Mouse (Mus musculus): ENCODE measurements around the gene Angptl2. TPM values are rescaled to one million over a fixed set of nuclear protein-coding genes. Genes with fewer than 3 reads are reported as not detected.

The Angptl2 gene
- polyA plus RNA-seq, 1 experiment from 2014 or later = 37.3 TPM

GRCm38 (mm10) chr2:33220674-33221338 is 4.9 kb downstream of the Angptl2 start:
- no peak for DNase-seq (ENCODE audit: low spot score)
- Histone ChIP-seq H3K4me3 (ENCODE audit: low read depth, low read length) (no peak overlapping the region), H3K9ac (ENCODE audit: low read length) (no peak overlapping the region), H3K4me2 (replicated peaks; ENCODE audit: low read depth) (no peak overlapping the region), H3K27ac (replicated peaks) (no peak overlapping the region), H3K36me3 (ENCODE audit: control insufficient read depth, insufficient read depth, low read length) (0 out of 2 replicates have a peak, but pooled peaks cover 3% of the 10 kb centered on the region), H3K9me3 (ENCODE audit: control insufficient read depth, low read length) (no peaks in the 10 kb centered on the region), H3K4me1 (replicated peaks; ENCODE audit: control insufficient read depth, insufficient read depth) (no peaks in the 10 kb centered on the region), H3K27me3 (ENCODE audit: control insufficient read depth, insufficient read depth, low read length) (no peaks in the 10 kb centered on the region)
- no peak for TF ChIP-seq EP300 (optimal IDR thresholded peaks at IDR 0.05)
- no peak for ATAC-seq (ENCODE audit: low FRiP score, low TSS enrichment)
- 89% methylated on average over 10 of the region's 10 CpGs for WGBS

GRCm38 (mm10) chr2:33221339-33221900 is 5.6 kb downstream of the Angptl2 start:
- H3K36me3 ChIP-seq (ENCODE audit: control insufficient read depth, insufficient read depth, low read length) = 0 out of 2 replicates have a peak, but pooled peaks cover 3% of the 10 kb centered on the region
- H3K27me3 ChIP-seq (ENCODE audit: control insufficient read depth, insufficient read depth, low read length) = no peaks in the 10 kb centered on the region
- DNase-seq (ENCODE audit: low spot score) (no peak), ATAC-seq (ENCODE audit: low FRiP score, low TSS enrichment) (no peak)
- H3K4me3 ChIP-seq (ENCODE audit: low read depth, low read length) = no peak overlapping the region
- H3K9me3 ChIP-seq (ENCODE audit: control insufficient read depth, low read length) = no peaks in the 10 kb centered on the region
- no peaks in the 10 kb centered on the region for H3K4me1 ChIP-seq (replicated peaks; ENCODE audit: control insufficient read depth, insufficient read depth)
- H3K4me2 ChIP-seq (replicated peaks; ENCODE audit: low read depth) = no peak overlapping the region
- H3K27ac ChIP-seq (replicated peaks) = no peak overlapping the region
- 86% methylated on average over 11 of the region's 11 CpGs for WGBS
- TF ChIP-seq CTCF (IDR thresholded peaks at IDR 0.05; ENCODE audit: low read depth) (no peak), EP300 (optimal IDR thresholded peaks at IDR 0.05) (no peak)
- H3K9ac ChIP-seq (ENCODE audit: low read length) = no peak overlapping the region

- Histone ChIP-seq H3K27me3 (ENCODE audit: control insufficient read depth, insufficient read depth, low read length) (no peaks in the 10 kb centered on the region), H3K4me3 (ENCODE audit: low read depth, low read length) (no peak overlapping the region), H3K27ac (replicated peaks) (no peak overlapping the region), H3K36me3 (ENCODE audit: control insufficient read depth, insufficient read depth, low read length) (0 out of 2 replicates have a peak, but pooled peaks cover 3% of the 10 kb centered on the region), H3K4me2 (replicated peaks; ENCODE audit: low read depth) (no peak overlapping the region), H3K9ac (ENCODE audit: low read length) (no peak overlapping the region), H3K9me3 (ENCODE audit: control insufficient read depth, low read length) (no peaks in the 10 kb centered on the region), H3K4me1 (replicated peaks; ENCODE audit: control insufficient read depth, insufficient read depth) (no peaks in the 10 kb centered on the region)
- ATAC-seq (ENCODE audit: low FRiP score, low TSS enrichment) = no peak
- no peak for DNase-seq (ENCODE audit: low spot score)
- 80% methylated on average over 6 of the region's 6 CpGs for WGBS
- TF ChIP-seq EP300 (optimal IDR thresholded peaks at IDR 0.05) = no peak
- TF ChIP-seq CTCF (IDR thresholded peaks at IDR 0.05; ENCODE audit: low read depth) = no peak
Observed at GRCm38 (mm10) chr2:33222480-33222879, 6.6 kb downstream of the Angptl2 start.

- 0 out of 2 replicates have a peak, but pooled peaks cover 3% of the 10 kb centered on the region for H3K36me3 ChIP-seq (ENCODE audit: control insufficient read depth, insufficient read depth, low read length)
- 52% methylated on average over 10 of the region's 10 CpGs for WGBS
- TF ChIP-seq EP300 (optimal IDR thresholded peaks at IDR 0.05) (no peak), CTCF (IDR thresholded peaks at IDR 0.05; ENCODE audit: low read depth) (no peak)
- H3K27ac ChIP-seq (replicated peaks) = no peak overlapping the region
- ATAC-seq (ENCODE audit: low FRiP score, low TSS enrichment) (no peak), DNase-seq (ENCODE audit: low spot score) (no peak)
- no peak overlapping the region for H3K9ac ChIP-seq (ENCODE audit: low read length)
- H3K4me1 ChIP-seq (replicated peaks; ENCODE audit: control insufficient read depth, insufficient read depth) = no peaks in the 10 kb centered on the region
- no peak overlapping the region for H3K4me2 ChIP-seq (replicated peaks; ENCODE audit: low read depth)
- H3K4me3 ChIP-seq (ENCODE audit: low read depth, low read length) = no peak overlapping the region
- H3K9me3 ChIP-seq (ENCODE audit: control insufficient read depth, low read length) = no peaks in the 10 kb centered on the region
- no peaks in the 10 kb centered on the region for H3K27me3 ChIP-seq (ENCODE audit: control insufficient read depth, insufficient read depth, low read length)
Observed at GRCm38 (mm10) chr2:33223656-33224358, 7.9 kb downstream of the Angptl2 start.

GRCm38 (mm10) chr2:33225921-33226320 is 10.1 kb downstream of the Angptl2 start:
- Histone ChIP-seq H3K36me3 (ENCODE audit: control insufficient read depth, insufficient read depth, low read length) (peaks cover 3% of the 10 kb centered on the region; the same call in 1 of the 2 replicates), H3K4me3 (ENCODE audit: low read depth, low read length) (no peak overlapping the region), H3K9me3 (ENCODE audit: control insufficient read depth, low read length) (no peaks in the 10 kb centered on the region), H3K27ac (replicated peaks) (no peak overlapping the region), H3K4me1 (replicated peaks; ENCODE audit: control insufficient read depth, insufficient read depth) (no peaks in the 10 kb centered on the region), H3K27me3 (ENCODE audit: control insufficient read depth, insufficient read depth, low read length) (no peaks in the 10 kb centered on the region), H3K4me2 (replicated peaks; ENCODE audit: low read depth) (no peak overlapping the region), H3K9ac (ENCODE audit: low read length) (no peak overlapping the region)
- 88% methylated on average over 7 of the region's 7 CpGs for WGBS
- TF ChIP-seq CTCF (IDR thresholded peaks at IDR 0.05; ENCODE audit: low read depth) (no peak), EP300 (optimal IDR thresholded peaks at IDR 0.05) (no peak)
- no peak for ATAC-seq (ENCODE audit: low FRiP score, low TSS enrichment)
- no peak for DNase-seq (ENCODE audit: low spot score)

GRCm38 (mm10) chr2:33228077-33228476 is 12.2 kb downstream of the Angptl2 start:
- no peak overlapping the region for H3K27ac ChIP-seq (replicated peaks)
- no peak overlapping the region for H3K4me2 ChIP-seq (replicated peaks; ENCODE audit: low read depth)
- no peaks in the 10 kb centered on the region; the same call in 1 of the 2 replicates for H3K36me3 ChIP-seq (ENCODE audit: control insufficient read depth, insufficient read depth, low read length)
- TF ChIP-seq EP300 (optimal IDR thresholded peaks at IDR 0.05) (no peak), CTCF (IDR thresholded peaks at IDR 0.05; ENCODE audit: low read depth) (no peak)
- no peak for DNase-seq (ENCODE audit: low spot score)
- H3K9me3 ChIP-seq (ENCODE audit: control insufficient read depth, low read length) = no peaks in the 10 kb centered on the region
- ATAC-seq (ENCODE audit: low FRiP score, low TSS enrichment) = no peak
- H3K4me1 ChIP-seq (replicated peaks; ENCODE audit: control insufficient read depth, insufficient read depth) = no peaks in the 10 kb centered on the region
- H3K4me3 ChIP-seq (ENCODE audit: low read depth, low read length) = no peak overlapping the region
- no peak overlapping the region for H3K9ac ChIP-seq (ENCODE audit: low read length)
- no peaks in the 10 kb centered on the region for H3K27me3 ChIP-seq (ENCODE audit: control insufficient read depth, insufficient read depth, low read length)
- WGBS = 87% methylated on average over 11 of the region's 11 CpGs
